Mouse (Mus musculus): ENCODE data around the gene Erc2.

Erc2 gene

GRCm38 (mm10) chr14:28181070-28181825, 559.0 kb downstream of the Erc2 start:
- DNase-seq (ENCODE audit: low spot score) = no peak

- no peak for DNase-seq (ENCODE audit: low spot score)
These were observed 570.6 kb downstream of the Erc2 start for GRCm38 (mm10) chr14:28192711-28193364.

GRCm38 (mm10) chr14:28203874-28204273, 581.6 kb downstream of the Erc2 start:
- DNase-seq (ENCODE audit: low spot score) = no peak

DNA sequence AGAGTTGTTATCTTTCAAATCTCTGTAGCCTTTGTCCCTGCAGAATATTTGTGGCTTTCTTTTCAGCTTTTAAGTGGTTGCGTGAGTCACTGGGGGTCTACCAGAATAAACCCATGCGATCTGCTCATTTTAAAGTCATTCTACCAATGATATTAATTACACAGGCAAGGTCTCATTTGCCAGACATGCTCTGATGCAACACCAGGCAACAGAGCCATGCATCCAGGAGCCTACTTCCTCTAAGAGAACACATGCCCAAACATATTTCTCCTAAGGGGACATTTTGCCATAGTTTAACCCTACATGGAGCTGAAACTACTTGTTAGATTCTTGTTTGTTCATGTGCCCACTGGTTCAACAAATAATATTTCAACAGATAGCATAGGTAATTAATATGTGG, 584.1 kb downstream of the Erc2 start:
- DNase-seq (ENCODE audit: low spot score) = no peak

- no peak for DNase-seq (ENCODE audit: low spot score)
These were observed 603.3 kb downstream of the Erc2 start for GRCm38 (mm10) chr14:28225550-28225949.

- no peak for DNase-seq (ENCODE audit: low spot score)
These were observed 608.3 kb downstream of the Erc2 start for GRCm38 (mm10) chr14:28230563-28230962.

DNA sequence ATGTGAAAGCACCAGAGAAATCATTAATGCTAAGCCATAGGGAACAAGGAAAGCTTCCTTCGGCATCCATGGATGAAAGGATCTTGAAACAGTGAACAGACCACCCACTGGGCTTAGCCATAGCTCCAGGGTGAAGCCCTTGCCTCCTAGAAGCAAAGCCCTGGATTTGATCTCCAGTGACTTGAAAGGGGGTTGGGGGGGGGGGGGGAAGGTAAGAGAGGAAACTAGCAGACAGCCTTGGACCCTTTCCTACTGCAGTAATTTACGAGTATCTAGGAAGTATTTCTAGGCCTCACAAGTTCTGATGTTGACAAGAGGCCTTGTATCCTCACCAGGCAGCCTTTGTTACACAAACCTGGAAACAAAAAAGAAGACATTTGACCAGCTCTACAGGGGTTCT, 609.0 kb downstream of the Erc2 start:
- DNase-seq (ENCODE audit: low spot score) = no peak

GRCm38 (mm10) chr14:28238336-28239048, 616.3 kb downstream of the Erc2 start:
- DNase-seq (ENCODE audit: low spot score) = no peak

DNA sequence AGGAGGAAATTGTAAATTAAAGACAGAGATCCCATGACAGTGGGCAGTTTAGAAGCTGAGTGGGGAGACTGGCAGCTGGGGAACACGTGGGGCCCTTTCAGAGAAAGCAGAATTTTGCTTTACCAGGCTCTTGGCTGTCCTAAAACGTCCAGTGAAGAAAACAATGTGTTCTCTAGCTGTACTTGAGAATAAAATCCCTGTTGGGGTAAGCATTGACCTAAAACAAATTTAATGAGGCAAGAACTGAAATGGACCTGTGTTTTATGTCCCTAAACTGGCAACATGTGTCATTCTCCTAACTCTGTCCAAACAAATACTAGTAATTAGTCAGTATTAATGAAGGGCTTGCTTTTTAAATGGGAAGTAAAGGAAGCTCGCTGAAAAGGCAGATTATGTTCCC, 617.9 kb downstream of the Erc2 start:
- DNase-seq (ENCODE audit: low spot score) = no peak

- no peak for DNase-seq (ENCODE audit: low spot score)
These were observed 620.5 kb downstream of the Erc2 start for GRCm38 (mm10) chr14:28242743-28243142.

DNA sequence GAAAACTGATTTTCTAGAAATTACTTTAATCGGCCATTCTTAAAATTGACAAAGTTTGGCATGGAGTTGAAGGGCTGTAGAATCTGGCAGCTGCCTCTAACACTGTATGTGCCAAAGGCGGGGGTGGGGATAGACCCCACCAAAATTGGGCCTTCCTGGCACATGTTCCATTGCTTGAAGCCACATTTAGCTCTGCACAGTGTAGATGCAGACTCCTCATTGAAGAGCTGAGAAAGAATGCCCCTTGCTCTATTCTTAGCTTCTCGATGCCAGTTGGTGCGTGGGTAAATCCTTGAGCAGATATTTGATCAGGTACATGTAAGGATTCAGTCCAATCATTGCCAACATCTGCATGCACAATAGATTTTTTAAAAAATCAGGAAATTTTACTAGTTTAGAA, 621.2 kb downstream of the Erc2 start:
- no peak for DNase-seq (ENCODE audit: low spot score)

GRCm38 (mm10) chr14:28262706-28263105, 640.5 kb downstream of the Erc2 start:
- DNase-seq (ENCODE audit: low spot score) = no peak

- DNase-seq (ENCODE audit: low spot score) = no peak
These were observed 645.1 kb downstream of the Erc2 start for GRCm38 (mm10) chr14:28267367-28267766.

DNA sequence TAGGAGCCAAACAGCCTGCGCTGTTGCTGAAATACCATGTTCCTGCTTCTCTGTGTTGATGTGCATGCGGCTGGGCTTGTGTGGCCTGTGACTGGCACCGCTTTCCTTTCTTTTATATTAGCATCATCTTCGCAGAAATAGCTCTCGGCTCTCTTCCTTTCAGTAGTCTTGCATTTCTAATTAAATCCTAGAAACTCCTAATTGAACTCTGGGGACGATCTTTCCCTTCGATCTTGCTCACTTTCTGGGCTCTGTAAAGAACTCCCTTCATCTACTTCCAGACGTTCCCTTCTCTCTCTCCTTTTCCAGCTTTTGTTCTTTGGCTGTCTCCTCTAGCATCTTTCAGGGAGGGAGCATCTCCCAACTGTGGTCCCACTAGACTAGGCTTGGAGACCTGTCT, 649.6 kb downstream of the Erc2 start:
- no peak for DNase-seq (ENCODE audit: low spot score)

DNA sequence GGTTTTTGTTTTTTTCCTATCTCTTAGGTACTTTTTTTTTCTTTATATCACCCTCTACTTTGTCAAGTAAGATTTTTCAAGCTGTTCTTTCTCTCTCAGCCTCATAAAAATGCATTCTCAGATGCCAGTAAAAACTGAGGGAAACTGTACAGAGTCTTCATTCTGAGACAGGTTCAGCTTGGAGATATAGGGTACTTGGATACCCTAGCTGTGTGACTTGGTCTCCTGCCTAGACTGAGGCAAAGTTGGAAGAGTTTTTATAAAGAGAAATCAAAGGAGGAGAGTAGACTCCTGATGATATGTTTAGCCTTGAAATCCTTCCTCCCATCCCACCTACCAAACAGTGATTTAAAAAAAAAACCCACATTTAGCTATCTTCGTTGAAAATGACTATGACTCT, 651.4 kb downstream of the Erc2 start:
- no peak for DNase-seq (ENCODE audit: low spot score)

GRCm38 (mm10) chr14:28274826-28275225, 652.6 kb downstream of the Erc2 start:
- DNase-seq (ENCODE audit: low spot score) = no peak

GRCm38 (mm10) chr14:28278951-28279350, 656.7 kb downstream of the Erc2 start:
- no peak for DNase-seq (ENCODE audit: low spot score)

DNA sequence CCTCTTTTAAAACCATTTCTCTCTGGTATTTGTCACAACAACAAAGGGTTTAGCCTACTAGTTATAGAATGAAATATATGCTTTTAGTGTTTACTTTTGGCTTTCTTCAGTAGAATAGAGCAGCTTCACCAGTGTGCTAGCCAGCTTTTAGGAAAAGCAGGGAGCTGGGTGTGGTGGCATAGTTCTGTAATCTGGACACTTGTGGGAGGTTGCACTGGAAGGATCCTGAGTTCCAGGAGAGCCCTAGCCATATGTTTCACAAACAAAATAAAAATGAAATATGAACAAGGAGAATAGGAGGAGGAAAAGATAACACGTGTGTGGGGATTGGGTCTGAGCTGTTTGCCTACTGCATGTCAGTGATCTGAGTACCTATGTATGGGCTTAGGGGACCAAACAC, 658.1 kb downstream of the Erc2 start:
- no peak for DNase-seq (ENCODE audit: low spot score)

GRCm38 (mm10) chr14:28283319-28284095, 661.3 kb downstream of the Erc2 start:
- no peak for DNase-seq (ENCODE audit: low spot score)

DNA sequence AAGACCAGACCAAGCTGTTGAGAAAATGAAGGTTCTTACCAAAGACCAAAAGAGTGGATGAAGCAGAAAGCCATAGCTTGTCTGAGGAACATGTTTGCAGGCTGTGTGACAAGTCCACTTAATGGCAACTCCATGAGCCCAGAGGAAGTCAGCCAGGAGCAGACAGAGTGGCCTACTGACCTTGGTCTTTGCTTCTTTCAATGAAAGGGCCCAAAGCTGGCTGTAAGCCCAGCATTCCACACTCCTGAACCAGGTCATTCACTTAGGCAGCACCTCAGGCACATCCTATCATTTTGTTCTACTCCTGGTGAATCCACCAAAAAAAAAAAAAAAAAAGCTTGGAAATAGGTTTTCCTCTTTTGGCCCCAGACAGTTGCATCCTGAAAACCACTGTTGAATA, 664.3 kb downstream of the Erc2 start:
- DNase-seq (ENCODE audit: low spot score) = no peak

DNA sequence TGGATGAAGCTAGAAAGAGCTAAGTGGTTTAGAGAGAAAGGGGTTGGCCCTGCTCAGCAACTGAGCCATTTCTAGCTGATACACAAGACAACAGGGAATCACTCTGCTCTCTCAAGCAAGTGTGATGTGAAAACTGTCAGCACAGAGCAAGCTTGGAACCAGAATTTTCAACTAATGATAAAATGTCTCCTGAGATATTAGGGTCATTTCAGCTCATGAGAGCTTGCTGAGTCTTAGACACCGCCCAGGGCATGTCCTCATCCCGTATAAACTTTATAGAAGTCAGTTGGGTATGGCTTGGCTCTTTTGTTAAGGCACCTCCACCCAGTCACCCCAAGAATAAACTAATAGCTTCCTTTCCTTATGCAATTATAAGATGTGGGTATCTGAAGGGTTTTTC, 666.0 kb downstream of the Erc2 start:
- DNase-seq (ENCODE audit: low spot score) = no peak

GRCm38 (mm10) chr14:28288926-28289325, 666.7 kb downstream of the Erc2 start:
- no peak for DNase-seq (ENCODE audit: low spot score)

Measured in spleen, adult 12 weeks (tissue).